Mouse (Mus musculus) liver, embryonic 14.5 days (tissue): ENCODE measurements around the gene Tspan31. TPM values are rescaled to one million over a fixed set of nuclear protein-coding genes. Genes with fewer than 3 reads are reported as not detected.
A peak's percentile ranks its signal among the peaks of the same experiment; 100 is the strongest.
"Not testable (repeated sequence)": the region's sequence is repeated elsewhere in the genome, so short reads cannot be mapped to it uniquely, and the experiment has no call there.

Source experiments
- ATAC-seq: fragments of 200-750 bp; cut with Nextera tagmentation; 2 replicates; pipeline ENCODE4 v1.8.0; 2017; ENCODE audit warnings: moderate number of reproducible peaks, mild to moderate bottlenecking, moderate library complexity; ENCODE audit not compliant: insufficient read depth
- DNase-seq, 3 experiments: peaks; one replicate each; pipeline ENCODE4 v3.0.0-alpha.2; 2012 to 2013; ENCODE audit warnings: low read depth in 3 of 3, low spot score in 3 of 3
- H3K27ac ChIP-seq: fragments of 300-500 bp; sonication (generic); 2 replicates; pipeline ENCODE4 v1.5.1; 2014; ENCODE audit warnings: moderate library complexity, mild to moderate bottlenecking, control low read depth, inconsistent platforms
- H3K27me3 ChIP-seq: fragments of 300-500 bp; sonication (generic); 2 replicates; pipeline ENCODE4 v1.6.1; 2014; ENCODE audit warnings: mild to moderate bottlenecking, low read length, moderate library complexity; ENCODE audit not compliant: control insufficient read depth, insufficient read depth
- H3K36me3 ChIP-seq: fragments of 300-500 bp; sonication (generic); replicated peaks from 2 replicates; pipeline ENCODE4 v1.6.1; 2014; ENCODE audit warnings: low read depth; ENCODE audit not compliant: control insufficient read depth, insufficient read depth
- H3K4me1 ChIP-seq, 2 experiments: fragments of 200-500 bp in 1 of 2; fragments of 300-500 bp in 1 of 2; sonication (generic) in 1 of 2; replicated peaks; 2 replicates each; pipeline ENCODE4 v1.6.1; 2012 to 2014; ENCODE audit warnings: antibody characterized with exemption in 1 of 2, inconsistent platforms in 1 of 2, low read length in 1 of 2; ENCODE audit not compliant: control insufficient read depth in 2 of 2, insufficient read depth in 2 of 2
- H3K4me2 ChIP-seq: fragments of 300-500 bp; sonication (generic); 2 replicates; pipeline ENCODE4 v1.6.1; 2014; ENCODE audit warnings: low read depth, mild to moderate bottlenecking, control low read depth, moderate library complexity
- H3K4me3 ChIP-seq, 2 experiments: fragments of 200-500 bp in 1 of 2; fragments of 300-500 bp in 1 of 2; sonication (generic) in 1 of 2; 2 replicates each; pipeline ENCODE4 v1.5.1; 2012 to 2014; ENCODE audit warnings: low read depth in 2 of 2, low read length in 2 of 2, mild to moderate bottlenecking in 2 of 2, control low read depth in 1 of 2, inconsistent platforms in 1 of 2, moderate library complexity in 1 of 2; ENCODE audit not compliant: insufficient read depth in 1 of 2
- H3K9ac ChIP-seq: fragments of 300-500 bp; sonication (generic); replicated peaks from 2 replicates; pipeline ENCODE4 v1.6.1; 2014; ENCODE audit warnings: mild to moderate bottlenecking, control low read depth, moderate library complexity
- H3K9me3 ChIP-seq: fragments of 300-500 bp; sonication (generic); 2 replicates; pipeline ENCODE4 v1.6.1; 2016; ENCODE audit warnings: low read length, mixed read lengths; ENCODE audit not compliant: control insufficient read depth
- CTCF ChIP-seq: IDR thresholded peaks from 2 replicates; pipeline ENCODE4 v1.5.1; 2016; ENCODE audit warnings: antibody characterized with exemption, low read depth, control low read depth
- EP300 ChIP-seq: IDR thresholded peaks from 2 replicates; pipeline ENCODE4 v1.6.1; 2016; ENCODE audit warnings: antibody characterized with exemption, low read depth
- WGBS: fragments of 180-500 bp; shearing (Covaris S2); extraction: QIAGEN DNeasy Blood & Tissue Kit; methylation state at CpG from one replicate; pipeline ENCODE4 v1.1.7; 2014; ENCODE audit not compliant: insufficient replicate concordance; 5-methylcytosine and 5-hydroxymethylcytosine counted together
- polyA plus RNA-seq, 2 experiments: library from polyadenylated mRNA; depleted of rRNA in 1 of 2; stranded (reverse) in 1 of 2; unstranded in 1 of 2; fragments of >200 nt; fragmentation: Nextera tagmentation in 1 of 2; extraction: Ambion mirVana in 1 of 2; gene quantifications; 2 replicates each; pipeline versions ENCODE4 v1.2.1 to v1.2.3; 2012 to 2014

The Tspan31 gene
- polyA plus RNA-seq, 2 experiments, result 18.9 to 35.8 TPM

GRCm38 (mm10) chr10:127072270-127072669 lies 2.2 kb upstream of the Tspan31 start:
- H3K4me2 ChIP-seq, H3K9me3 ChIP-seq, DNase-seq, H3K4me3 ChIP-seq, ATAC-seq, H3K27me3 ChIP-seq, H3K36me3 ChIP-seq, H3K27ac ChIP-seq, H3K9ac ChIP-seq: not testable (repeated sequence)
- peaks cover 0 to 28% of the 10 kb centered on the region in 2 experiments; a peak in 3 of 4 replicates for H3K4me1 ChIP-seq
- TF ChIP-seq CTCF, result peak; percentile 21; the same call in 1 of the 2 replicates
- 74% methylated on average over 4 of the region's 4 CpGs for WGBS

- TF ChIP-seq EP300 (no peak), CTCF (no peak)
- 52% methylated on average over 9 of the region's 9 CpGs for WGBS
- DNase-seq (no peak), ATAC-seq (no peak)
- H3K27ac ChIP-seq, result no peak overlapping the region
- H3K9me3 ChIP-seq, result no peaks in the 10 kb centered on the region
- no peak overlapping the region for H3K9ac ChIP-seq
- H3K4me1 ChIP-seq, result peaks cover 0 to 21% of the 10 kb centered on the region in 2 experiments; a peak in 3 of 4 replicates
- peak overlapping the region; percentile 75 for H3K4me2 ChIP-seq
- peaks cover 16% of the 10 kb centered on the region for H3K36me3 ChIP-seq
- H3K4me3 ChIP-seq, result peak overlapping the region; percentile 59 to 89; a peak in 3 of 4 replicates
- H3K27me3 ChIP-seq, result no peaks in the 10 kb centered on the region
Observed at GRCm38 (mm10) chr10:127071203-127071602, 1.1 kb upstream of the Tspan31 start.

- DNase-seq, result no peak
- TF ChIP-seq EP300 (no peak), CTCF (no peak)
- Histone ChIP-seq H3K4me3 (peak overlapping the region; percentile 59 to 99), H3K4me2 (peak overlapping the region; percentile 75), H3K27ac (peak overlapping the region; percentile 36; the same call in 1 of the 2 replicates), H3K36me3 (peaks cover 31% of the 10 kb centered on the region), H3K9ac (peak overlapping the region; percentile 35), H3K27me3 (no peaks in the 10 kb centered on the region), H3K4me1 (peaks cover 4 to 26% of the 10 kb centered on the region in 2 experiments; a peak in 3 of 4 replicates), H3K9me3 (no peaks in the 10 kb centered on the region)
- 7% methylated on average over 30 of the region's 30 CpGs for WGBS
- ATAC-seq, result peak; percentile 5; the same call in 1 of the 2 replicates
Observed at GRCm38 (mm10) chr10:127069281-127070189, 529 bp downstream of the Tspan31 start.

- H3K9ac ChIP-seq, result peak overlapping the region; percentile 35; the same call in 1 of the 2 replicates
- no peak for DNase-seq
- no peaks in the 10 kb centered on the region for H3K9me3 ChIP-seq
- TF ChIP-seq EP300 (no peak), CTCF (no peak)
- peak overlapping the region; percentile 75 for H3K4me2 ChIP-seq
- peak overlapping the region in 1 of 2 experiments; percentile 59; a peak in 2 of 4 replicates for H3K4me3 ChIP-seq
- WGBS, result 44% methylated on average over 9 of the region's 9 CpGs
- H3K4me1 ChIP-seq, result peaks cover 4 to 27% of the 10 kb centered on the region in 2 experiments; a peak in 3 of 4 replicates
- no peak for ATAC-seq
- peak overlapping the region; percentile 44 for H3K27ac ChIP-seq
- no peaks in the 10 kb centered on the region for H3K27me3 ChIP-seq
- H3K36me3 ChIP-seq, result peaks cover 31% of the 10 kb centered on the region
Observed at GRCm38 (mm10) chr10:127068360-127069038, 1.6 kb downstream of the Tspan31 start.
